Mouse (Mus musculus): ENCODE results near the gene Ptprm. TPM values are rescaled to one million over a fixed set of nuclear protein-coding genes. Genes with fewer than 3 reads are reported as not detected.

Ptprm gene
- total and polyA plus RNA-seq, 3 experiments, result not detected

DNA sequence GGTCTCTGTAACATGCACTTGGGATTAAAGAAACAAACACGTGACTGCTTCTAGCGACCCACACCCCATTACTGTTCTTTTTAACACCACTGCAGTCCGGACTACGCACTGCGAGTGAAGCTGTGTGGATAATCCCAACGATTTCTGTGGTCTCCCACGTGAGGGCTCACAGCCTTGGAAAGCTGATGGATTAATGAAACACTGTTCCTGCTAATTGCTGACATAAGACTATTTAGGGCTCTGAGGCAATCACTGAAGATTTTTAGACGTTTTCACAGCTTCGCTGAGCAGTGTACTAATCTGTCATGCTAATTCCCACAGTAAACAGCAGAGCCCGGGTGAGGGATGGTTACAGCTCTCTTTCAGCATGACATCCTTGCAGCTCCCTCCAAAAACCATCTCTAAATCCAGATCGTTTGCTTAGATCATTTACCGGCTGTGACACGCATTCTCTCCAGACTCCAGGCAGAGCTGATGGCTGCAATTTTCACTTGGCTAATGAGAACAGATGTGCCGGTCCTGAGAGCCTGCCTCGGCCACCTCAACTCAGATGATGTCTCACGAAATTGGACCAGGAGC, 63.5 kb downstream of the Ptprm start:
- no peak overlapping the region for H3K4me3 ChIP-seq (ENCODE audit: control insufficient read depth in 1 of 2, insufficient read depth in 1 of 2, low read depth in 2 of 2, low read length in 2 of 2)
- no peak for DNase-seq (ENCODE audit: low read depth, low spot score)
- no peaks in the 10 kb centered on the region for H3K27me3 ChIP-seq (ENCODE audit: control insufficient read depth in 1 of 2, insufficient read depth in 2 of 2, low read length in 2 of 2)
- no peak overlapping the region for H3K9ac ChIP-seq (ENCODE audit: control insufficient read depth, low read depth, low read length, poor library complexity, severe bottlenecking)
- no peaks in the 10 kb centered on the region for H3K79me2 ChIP-seq (ENCODE audit: control insufficient read depth, insufficient read depth, low read length, poor library complexity)
- no peak for TF ChIP-seq TAL1 (IDR thresholded peaks at IDR 0.05; ENCODE audit: low read length)
- no peak for TF ChIP-seq POLR2AphosphoS2 (IDR thresholded peaks at IDR 0.05; ENCODE audit: low read length)
- TF ChIP-seq EP300 (IDR thresholded peaks at IDR 0.05; ENCODE audit: low read depth in 1 of 2, low read length in 2 of 2), result no peak
- TF ChIP-seq CHD1 (IDR thresholded peaks at IDR 0.05; ENCODE audit: low read depth, low read length), result no peak
- no peak for TF ChIP-seq BHLHE40 (IDR thresholded peaks at IDR 0.05; ENCODE audit: borderline replicate concordance, low read depth, low read length)
- no peak for TF ChIP-seq MAZ (IDR thresholded peaks at IDR 0.05; ENCODE audit: low read depth, low read length)
- TF ChIP-seq TBP (IDR thresholded peaks at IDR 0.05; ENCODE audit: low read depth, low read length), result no peak
- TF ChIP-seq SMC3 (IDR thresholded peaks at IDR 0.05; ENCODE audit: low read depth, low read length), result no peak
- H3K4me1 ChIP-seq (ENCODE audit: control insufficient read depth in 1 of 2, insufficient read depth in 2 of 2, low read length in 2 of 2), result no peaks in the 10 kb centered on the region
- no peaks in the 10 kb centered on the region for H3K9me3 ChIP-seq (replicated peaks; ENCODE audit: insufficient read depth, low read length)
- H3K27ac ChIP-seq (ENCODE audit: control insufficient read depth, low read depth, low read length), result no peak overlapping the region
- no peaks in the 10 kb centered on the region for H3K36me3 ChIP-seq (ENCODE audit: control insufficient read depth in 1 of 2, insufficient read depth in 2 of 2, low read length in 2 of 2)

DNA sequence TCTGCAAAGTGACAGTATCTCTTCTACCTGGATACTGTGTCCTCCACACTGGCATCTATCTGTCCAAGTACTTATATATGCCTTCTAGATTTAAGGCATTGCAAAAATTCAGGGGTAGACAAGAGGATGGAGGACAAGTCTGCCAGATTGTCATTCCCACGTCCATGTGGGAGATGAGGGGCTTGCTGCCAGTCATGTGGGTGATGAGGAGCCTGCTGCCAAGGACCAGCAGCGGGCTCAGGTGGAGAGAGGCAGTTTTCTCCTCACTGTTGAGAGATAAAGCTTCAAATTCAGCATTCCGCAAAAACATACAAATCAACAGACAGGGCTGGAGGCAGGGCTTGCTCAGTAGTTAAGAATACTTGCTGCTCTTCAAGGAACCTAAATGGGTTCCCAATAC, 66.8 kb downstream of the Ptprm start:
- H3K9ac ChIP-seq (ENCODE audit: control insufficient read depth, low read depth, low read length, poor library complexity, severe bottlenecking), result no peak overlapping the region
- no peaks in the 10 kb centered on the region for H3K4me1 ChIP-seq (ENCODE audit: control insufficient read depth in 1 of 2, insufficient read depth in 2 of 2, low read length in 2 of 2)
- DNase-seq (ENCODE audit: low read depth, low spot score), result no peak
- no peaks in the 10 kb centered on the region for H3K36me3 ChIP-seq (ENCODE audit: control insufficient read depth in 1 of 2, insufficient read depth in 2 of 2, low read length in 2 of 2)
- H3K27me3 ChIP-seq (ENCODE audit: control insufficient read depth in 1 of 2, insufficient read depth in 2 of 2, low read length in 2 of 2), result no peaks in the 10 kb centered on the region
- no peaks in the 10 kb centered on the region for H3K9me3 ChIP-seq (replicated peaks; ENCODE audit: insufficient read depth, low read length)
- no peak overlapping the region for H3K4me3 ChIP-seq (ENCODE audit: control insufficient read depth in 1 of 2, insufficient read depth in 1 of 2, low read depth in 2 of 2, low read length in 2 of 2)
- no peak overlapping the region for H3K27ac ChIP-seq (ENCODE audit: control insufficient read depth, low read depth, low read length)
- H3K79me2 ChIP-seq (ENCODE audit: control insufficient read depth, insufficient read depth, low read length, poor library complexity), result no peaks in the 10 kb centered on the region
- TF ChIP-seq JUND (IDR thresholded peaks at IDR 0.05; ENCODE audit: low read depth, low read length) (no peak), ZKSCAN1 (IDR thresholded peaks at IDR 0.05; ENCODE audit: low read depth, low read length) (no peak), NELFE (IDR thresholded peaks at IDR 0.05; ENCODE audit: low read depth, low read length) (no peak), MAFK (IDR thresholded peaks at IDR 0.05; ENCODE audit: borderline replicate concordance, low read depth, low read length) (no peak), E2F4 (IDR thresholded peaks at IDR 0.05; ENCODE audit: borderline replicate concordance, low read depth, low read length) (no peak), MXI1 (IDR thresholded peaks at IDR 0.05; ENCODE audit: low read depth, low read length) (no peak), POLR2AphosphoS5 (IDR thresholded peaks at IDR 0.05; ENCODE audit: borderline replicate concordance, low read depth, low read length) (no peak), TCF12 (IDR thresholded peaks at IDR 0.05; ENCODE audit: low read depth, low read length) (no peak), SIN3A (IDR thresholded peaks at IDR 0.05; ENCODE audit: low read length) (no peak), POLR2AphosphoS2 (IDR thresholded peaks at IDR 0.05; ENCODE audit: low read length) (no peak), GATA1 (IDR thresholded peaks at IDR 0.05; ENCODE audit: low read depth, low read length) (no peak)
